Mouse (Mus musculus) spleen, adult 12 weeks (tissue): ENCODE results near the gene 1700067K01Rik.

Source experiments
- DNase-seq: peaks from one replicate; pipeline ENCODE4 v3.0.0; 2022; ENCODE audit warnings: low spot score

The 1700067K01Rik gene

DNA sequence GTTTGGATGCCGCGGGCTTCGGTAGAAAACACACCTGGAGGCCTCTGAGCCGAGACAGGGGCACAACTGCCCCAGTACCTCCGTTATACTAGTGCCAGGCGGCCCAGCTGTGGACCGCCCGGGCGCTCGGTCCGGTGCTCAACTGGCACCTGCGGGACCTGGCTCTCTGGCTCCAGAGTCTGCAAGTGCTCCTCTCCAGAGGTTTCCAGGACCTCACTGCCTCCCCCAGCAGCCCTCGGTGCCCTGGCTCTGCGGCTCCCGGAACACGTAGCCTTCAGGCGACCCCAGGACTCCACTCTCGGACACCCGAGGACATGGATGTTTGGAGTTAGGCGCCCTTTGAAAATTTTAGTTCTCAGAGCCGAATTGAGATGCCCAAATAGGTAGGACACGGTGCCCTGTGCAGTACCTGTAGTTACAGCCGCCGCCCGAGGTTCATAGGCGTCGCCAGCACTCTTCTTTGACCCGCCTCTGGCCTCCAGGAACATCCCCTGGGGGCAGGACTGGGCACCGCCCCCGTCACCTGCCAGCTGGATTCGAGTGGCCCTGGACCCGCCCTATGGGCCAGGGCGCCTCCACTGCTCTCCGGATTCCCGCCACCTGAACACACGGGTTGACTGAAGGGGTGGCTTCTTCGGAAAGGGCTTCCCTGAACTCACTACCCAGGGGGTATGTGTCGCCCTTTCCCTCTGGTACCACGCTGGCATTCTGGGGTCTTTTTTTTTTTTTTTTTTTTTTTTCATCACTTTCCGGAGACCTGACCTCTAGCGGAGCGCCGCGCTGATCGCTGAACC, 10.6 kb downstream of the 1700067K01Rik start, which contains the start of gene 2210011C24Rik:
TSS of gene 2210011C24Rik (minus strand) at position 467 of the 794 bp plus-strand sequence.
- DNase-seq = no peak

DNA sequence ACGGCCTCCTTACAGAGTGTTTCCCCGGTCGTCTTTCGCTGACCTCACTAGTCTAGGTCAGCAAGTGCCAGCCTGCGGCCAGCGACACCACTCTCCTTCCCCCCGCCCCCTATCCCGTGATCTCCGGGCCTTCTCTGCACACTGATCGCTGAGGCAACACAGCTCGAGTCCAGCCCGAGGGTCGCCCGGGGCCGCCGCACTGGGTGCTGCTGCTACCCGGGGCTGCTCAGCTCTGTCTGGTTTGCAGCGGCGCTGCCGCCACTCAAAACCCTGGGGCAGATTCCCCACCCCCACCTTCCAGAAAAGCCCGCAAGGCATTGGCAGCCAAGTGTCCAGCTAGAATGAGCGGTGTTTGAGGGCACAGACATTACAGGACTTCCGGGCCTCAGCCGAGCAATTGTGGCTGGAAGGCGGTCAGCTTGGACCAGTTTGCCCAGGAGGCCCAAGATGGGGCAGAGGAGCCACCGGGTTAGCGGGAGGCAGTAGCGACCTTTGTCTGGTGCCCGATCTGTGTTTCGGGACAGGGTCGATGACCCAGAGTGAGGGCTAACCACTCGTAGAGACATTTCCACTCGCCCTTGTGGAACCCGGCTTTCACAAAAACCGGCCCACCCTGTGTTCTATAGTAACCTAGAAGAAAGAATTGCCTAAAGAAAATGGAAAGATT, 11.3 kb downstream of the 1700067K01Rik start:
- no peak for DNase-seq

DNA sequence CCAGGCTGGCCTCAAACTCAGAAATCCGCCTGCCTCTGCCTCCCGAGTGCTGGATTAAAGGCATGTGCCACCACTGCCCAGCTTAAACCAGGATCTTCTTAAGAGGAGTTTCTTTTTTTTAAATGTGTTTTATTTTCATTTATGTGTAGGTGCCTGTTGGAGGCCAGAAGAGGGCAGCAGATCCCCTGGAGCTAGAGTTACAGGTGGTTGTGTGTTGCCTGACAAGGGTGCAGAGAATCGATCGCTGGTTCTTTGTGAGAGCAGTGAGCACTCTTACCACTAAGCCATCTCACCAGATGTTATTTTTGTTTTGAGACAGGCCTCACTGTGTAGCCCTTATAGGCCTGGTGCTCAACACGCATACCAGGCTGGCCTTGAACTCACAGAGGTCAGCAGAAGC, 14.5 kb downstream of the 1700067K01Rik start:
- DNase-seq = no peak

DNA sequence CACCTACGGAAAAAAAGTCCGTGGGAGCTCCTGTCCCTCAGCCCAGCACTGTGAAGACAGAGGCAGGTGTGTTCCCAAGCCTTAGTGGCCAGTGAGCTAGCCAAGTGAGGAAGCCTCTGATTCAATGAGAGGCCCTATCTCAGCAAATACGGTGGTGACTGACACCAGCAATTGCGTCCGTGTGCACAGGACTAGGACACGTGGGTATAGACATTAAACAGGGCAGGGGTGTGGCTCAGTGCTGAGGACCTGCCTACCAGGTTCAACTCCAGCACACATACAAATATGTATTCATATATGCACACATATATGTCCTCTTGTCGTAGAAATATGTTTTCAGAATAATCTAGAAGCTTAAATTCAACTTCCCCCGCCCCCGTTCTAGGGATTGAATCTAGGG, 18.4 kb downstream of the 1700067K01Rik start:
- DNase-seq = no peak

DNA sequence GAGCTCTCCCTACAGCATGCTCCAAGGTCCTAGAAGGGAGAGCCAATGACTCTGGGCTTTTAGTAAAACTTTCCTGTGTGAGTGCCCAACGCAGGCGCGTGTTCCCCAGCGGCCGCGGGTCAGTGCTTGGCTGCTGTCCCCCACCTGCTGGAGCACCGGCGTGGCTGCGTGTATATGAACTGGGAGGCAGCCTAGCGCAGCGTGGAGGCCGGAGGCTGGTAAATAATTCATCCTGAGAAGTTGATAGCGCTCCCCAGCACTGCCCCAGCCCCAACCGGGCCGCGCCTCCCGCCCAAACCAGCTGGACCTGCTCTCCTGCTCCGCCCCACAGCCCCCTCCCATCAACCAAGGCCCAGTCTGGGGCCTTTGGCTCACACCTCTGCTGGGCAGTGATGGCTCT, 19.8 kb downstream of the 1700067K01Rik start, which contains the start of gene Palm3:
TSS of gene Palm3 (plus strand) at position 376 of the 400 bp plus-strand sequence.
- DNase-seq = no peak

DNA sequence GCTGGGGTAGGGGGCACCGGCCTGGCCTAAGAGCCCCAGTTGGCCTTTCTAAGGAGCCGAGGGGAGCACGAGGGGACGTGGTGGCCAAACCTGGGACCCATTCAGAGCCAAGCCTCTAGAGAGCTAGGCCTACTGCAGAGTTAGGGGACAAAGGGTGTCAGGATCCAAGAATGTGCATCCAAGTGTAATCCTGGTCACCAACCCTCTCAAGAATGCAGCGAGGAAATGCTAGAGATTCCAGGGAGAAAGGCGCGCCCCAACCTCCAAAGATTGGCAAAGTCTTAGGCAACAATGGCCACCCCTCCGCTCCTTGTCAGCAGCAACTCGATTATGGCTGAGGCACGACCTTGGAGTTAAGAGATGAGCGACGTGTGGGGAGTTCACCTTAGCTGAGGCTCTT, 20.3 kb downstream of the 1700067K01Rik start:
- DNase-seq = no peak

DNA sequence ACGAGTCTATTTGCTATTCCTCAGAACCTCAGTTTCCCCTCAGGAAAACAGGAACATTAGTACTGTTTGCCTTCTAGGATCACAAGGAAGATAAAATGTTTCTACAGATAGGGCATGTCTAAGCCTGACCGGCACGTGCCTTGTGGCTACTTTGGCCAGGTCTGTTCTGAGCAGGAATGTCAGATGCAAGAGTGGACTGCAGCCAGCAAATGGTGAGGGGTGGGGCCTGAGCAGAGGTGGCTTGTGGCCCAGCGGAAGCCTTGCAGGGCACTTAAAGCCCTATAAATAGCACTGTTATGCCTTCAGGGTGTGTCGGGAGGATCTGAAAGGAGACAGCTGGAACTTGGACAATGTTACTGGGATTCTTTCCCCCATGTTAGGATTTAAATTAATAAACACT, 21.8 kb downstream of the 1700067K01Rik start:
- DNase-seq = no peak

DNA sequence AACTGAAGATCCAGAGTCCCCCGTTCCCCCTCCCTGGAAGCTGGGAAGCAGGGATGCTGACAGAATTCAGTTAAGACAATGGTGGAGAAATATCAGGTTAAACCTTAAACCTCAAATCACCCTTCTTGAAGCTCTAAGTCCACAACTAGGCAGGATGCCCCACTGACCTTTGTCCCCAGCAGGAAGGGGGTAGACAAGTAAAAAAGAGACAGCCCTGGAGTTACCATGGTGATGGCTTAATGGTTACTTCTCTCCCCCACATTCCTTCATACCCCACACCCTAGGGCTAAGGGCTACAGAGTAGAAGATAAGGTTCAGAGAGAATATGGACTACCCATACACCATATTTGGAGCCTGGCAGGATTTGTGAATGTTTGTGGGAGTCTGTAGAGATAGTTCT, 22.3 kb downstream of the 1700067K01Rik start:
- DNase-seq = no peak

DNA sequence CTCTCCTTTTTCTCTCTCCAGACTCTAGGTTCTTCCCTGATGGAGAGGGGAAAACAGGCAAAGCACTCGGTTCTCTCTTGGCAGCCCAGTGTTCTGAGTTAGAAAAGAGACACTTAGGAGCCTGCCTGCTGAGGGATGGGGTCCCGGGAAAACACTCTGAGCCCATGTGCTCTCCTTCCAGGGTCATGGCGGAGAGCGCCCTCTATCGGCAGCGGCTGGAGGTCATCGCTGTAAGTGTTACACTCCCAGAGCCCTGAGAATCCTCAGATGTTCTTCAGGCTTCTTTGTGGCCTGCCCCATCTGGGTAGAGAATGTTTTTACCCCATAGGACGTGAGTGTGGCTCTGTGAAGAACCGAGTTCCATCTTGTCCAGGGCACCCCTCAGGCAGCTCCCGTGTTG, 22.9 kb downstream of the 1700067K01Rik start:
- DNase-seq = peak; percentile 47

DNA sequence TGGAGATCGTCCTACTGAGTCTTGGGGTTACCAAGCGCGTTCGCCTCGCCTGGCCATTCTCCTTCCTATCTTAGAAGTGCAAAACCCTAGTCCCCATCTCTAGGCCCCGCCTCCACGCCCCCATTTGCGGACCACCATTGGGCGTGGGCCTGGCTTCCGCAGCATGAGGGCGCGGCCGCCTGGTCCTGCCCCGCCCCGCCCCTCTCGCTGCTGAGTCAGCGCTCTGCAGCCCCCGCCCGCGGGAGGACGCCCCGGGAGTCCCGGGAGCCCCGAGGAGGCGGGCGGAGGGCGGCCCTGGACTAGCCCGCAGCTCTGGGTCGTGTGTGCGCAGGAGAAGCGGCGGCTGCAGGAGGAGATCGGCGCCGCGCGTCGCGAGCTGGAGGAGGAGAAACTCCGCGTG, 24.6 kb downstream of the 1700067K01Rik start:
- no peak for DNase-seq

DNA sequence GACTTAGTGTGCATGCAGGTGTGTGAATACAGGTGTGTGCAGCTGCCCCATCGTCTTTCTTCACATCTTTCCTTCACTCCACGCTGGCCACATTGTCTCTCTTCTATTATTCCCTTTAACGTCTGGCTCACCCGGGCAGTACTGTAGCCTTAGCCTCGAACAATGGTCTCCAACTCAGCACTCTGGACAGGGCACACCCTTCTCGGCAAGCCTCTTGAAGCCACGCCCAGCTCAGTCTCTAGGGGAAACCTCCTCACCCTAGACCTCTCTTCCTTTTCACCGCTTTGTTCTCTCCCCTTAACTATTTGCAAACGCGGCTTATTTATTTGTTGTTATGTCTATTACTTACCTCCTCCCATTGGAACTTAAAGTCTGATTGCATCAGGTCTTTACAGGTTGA, 26.1 kb downstream of the 1700067K01Rik start:
- DNase-seq = no peak

DNA sequence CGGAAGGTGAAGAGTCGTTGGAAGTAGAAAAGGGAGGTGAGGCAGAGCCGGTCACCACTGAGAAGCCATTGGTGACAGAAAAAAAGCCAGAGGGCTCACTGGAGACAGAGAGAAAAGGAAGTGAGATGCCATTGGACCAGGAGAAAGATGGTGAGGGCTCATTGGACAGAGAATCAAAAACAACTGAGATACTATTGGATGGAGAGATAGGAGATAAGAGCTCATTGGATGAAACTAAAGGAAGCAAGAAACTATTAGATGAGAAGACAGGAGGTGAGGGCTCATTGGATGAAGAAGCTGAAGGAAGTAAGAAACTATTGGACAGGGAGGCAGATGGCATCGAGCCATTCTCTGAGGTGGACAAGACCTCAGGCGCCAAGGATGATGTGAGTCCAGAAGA, 28.0 kb downstream of the 1700067K01Rik start:
- no peak for DNase-seq

DNA sequence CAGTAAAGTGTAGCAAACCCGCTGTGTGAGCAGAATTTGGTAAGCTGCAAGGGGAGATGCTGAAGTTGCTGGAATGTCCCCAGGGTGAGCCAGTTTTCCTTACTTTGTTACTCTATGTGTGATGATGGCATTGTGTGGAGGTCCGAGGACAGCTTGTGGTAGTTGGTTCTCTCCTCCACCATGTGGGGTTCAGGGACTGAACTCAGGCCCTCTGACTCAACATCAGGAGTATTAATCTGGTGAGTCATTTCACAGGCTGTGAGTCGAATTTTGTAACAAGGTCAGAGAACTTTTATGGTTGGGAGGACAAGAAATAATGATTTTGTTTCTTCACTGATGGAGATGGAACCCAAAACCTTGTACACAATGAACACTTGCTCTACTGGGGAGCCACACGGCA, 31.5 kb downstream of the 1700067K01Rik start:
- no peak for DNase-seq

DNA sequence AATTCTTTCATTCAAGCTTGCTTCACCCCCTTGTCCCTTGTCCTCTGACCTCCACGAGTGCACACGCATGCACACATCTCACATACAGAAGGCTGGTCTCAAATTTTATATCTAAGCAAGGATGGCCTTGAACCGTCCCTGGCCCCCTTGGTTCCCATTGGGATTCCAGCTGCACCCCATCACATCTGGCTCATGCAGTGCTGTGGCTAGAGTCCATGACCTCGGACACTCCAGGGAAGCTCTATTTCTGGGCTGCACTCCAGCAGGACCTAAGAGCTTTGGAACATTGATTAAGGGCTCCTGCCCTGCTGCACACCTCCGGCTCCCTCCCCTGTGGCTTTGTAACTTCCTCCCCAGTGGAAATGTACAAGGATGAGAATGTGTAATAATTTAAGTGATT, 36.7 kb downstream of the 1700067K01Rik start:
- DNase-seq = no peak

DNA sequence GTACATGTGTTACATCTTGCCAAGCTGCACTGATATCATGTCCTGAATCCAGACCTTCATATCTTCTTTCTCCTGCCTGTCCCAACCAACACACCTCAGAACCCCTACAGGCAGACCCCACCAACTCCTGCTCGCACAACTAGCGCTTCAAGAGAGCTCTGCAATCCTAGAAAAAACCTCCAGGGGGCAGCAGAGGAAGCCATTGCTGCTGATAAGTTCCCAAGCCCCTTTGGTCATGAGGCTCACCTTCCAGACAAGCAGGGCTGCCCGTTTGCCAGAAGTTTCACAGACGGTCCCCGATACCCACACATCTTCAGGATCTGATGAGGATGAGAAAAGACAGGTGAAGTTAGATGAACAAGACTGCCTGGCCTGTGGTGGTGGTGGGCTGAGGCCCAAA, 37.7 kb downstream of the 1700067K01Rik start:
- DNase-seq = peak; percentile 35

DNA sequence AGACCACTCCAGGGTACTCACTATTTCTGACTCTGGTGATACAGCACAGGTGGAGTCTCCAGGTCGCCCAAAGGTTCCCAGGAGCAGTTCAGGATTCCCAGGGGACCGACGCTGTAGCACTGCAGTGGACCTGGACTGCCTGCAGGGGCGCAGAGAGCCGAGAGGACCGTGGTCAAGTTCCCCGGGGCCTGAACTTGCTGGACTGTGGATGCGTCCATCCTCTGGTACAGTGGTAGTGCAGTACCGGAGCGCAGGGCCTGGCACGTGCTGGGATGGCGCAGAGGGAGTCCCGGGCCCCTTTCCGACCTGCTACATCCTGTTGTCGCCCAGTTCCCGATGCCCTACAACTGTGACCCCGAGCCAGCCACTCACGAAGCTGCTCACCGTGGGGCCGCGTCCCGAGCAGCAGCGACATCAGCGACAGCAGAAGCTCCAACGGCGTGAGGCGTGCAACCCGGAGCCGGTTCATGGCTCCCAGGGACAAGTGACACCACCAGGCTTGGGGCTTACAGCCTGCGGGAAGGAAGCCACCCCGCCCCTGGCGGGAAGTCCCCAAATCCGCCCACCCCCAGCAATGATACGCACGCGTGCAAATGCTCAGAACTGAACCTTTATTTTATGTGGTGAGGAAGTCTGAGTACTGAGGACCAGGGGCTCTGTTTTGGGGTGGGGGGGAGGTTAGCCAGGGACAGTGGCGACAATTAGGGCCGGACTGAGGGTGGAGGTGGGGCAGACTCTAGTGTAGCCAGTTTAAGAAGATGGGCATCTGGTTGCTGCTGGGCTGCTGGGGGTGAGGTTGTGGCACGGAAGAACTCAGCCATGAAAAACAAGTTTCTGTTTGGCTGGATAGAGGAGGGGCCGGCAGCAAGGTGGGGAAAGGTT, 41.0 kb downstream of the 1700067K01Rik start, which contains the start of gene Il27ra:
TSS of gene Il27ra (minus strand) at position 524 of the 882 bp plus-strand sequence.
- DNase-seq = peak; percentile 38

DNA sequence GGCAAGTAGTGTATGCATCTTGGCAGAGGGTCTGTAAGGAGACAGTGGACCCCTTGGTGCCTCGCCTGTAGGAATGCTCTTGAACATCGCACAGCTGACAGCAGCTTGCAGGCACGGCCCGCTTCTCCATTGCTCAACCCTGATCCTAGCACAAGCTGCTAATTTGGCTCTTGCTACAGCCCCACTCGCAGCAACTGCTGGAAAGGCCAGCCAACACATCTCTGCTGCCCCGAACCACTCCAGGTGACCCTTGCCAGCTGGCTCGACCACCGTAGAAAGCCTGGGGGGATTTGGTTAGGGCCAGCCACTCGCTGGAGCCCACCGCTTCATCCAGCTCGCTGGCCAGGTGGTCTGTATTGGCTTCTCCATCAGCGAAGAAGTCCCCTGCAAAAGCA, 41.6 kb downstream of the 1700067K01Rik start:
- DNase-seq = no peak

DNA sequence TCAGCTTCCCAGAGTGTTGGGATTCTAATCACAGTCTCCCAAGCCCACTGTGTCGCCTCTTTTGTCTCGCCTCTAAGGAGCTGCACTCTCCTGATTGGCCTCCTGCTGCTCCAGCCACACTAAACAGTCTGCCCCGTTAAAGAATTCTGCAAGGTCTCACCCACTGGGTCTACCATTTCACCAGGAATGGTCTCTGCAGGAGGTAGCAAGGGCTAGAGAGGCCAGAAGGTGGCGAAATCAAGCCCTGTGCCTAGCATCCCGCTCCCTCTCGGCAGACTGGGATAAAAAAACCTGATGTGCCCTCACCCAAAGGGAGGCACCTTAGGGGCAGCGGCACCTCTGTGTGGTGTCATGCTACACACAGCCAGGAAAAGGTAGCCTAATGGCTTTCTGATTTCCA, 42.8 kb downstream of the 1700067K01Rik start:
- DNase-seq = no peak

DNA sequence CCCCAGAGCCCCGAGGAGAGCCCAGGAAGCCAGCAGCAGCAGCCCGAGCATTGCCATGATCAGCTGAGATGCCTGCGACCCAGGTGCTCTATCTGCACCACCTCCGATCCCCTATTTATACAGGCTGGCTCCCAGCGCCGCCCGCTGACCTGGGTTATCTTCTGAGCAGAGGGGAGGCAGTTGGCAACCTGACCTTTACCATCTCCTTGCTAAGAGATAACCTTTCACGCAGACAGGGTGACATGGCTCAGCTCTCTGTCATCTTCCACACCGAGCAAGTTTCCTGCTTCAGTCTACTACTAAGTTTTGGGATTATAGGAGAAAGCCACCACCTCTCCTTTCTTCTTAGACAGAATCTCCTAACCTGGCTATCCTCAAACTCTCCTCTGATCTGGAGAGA, 43.6 kb downstream of the 1700067K01Rik start, which contains the start of gene Rln3:
TSS of gene Rln3 (minus strand) at position 101 of the 400 bp plus-strand sequence.
- no peak for DNase-seq

DNA sequence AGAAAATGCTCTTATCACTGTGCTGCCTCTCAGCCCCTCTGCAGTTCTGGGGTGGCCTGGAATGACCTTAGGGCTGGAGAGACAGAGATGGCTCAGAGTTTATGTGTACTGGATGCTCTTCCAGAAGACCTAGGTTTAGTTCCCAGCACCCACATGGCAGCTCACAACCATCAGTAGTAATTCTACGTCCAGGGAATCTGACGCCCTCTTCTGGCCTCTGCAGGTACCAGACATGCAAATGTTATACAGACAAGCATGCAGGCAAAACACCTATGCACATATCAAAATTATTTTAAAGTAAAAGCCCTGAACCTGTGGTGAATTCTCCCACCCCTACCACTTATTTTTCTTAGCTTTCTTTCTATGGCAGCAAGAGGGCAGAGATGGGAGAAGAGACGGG, 45.2 kb downstream of the 1700067K01Rik start:
- DNase-seq = no peak

DNA sequence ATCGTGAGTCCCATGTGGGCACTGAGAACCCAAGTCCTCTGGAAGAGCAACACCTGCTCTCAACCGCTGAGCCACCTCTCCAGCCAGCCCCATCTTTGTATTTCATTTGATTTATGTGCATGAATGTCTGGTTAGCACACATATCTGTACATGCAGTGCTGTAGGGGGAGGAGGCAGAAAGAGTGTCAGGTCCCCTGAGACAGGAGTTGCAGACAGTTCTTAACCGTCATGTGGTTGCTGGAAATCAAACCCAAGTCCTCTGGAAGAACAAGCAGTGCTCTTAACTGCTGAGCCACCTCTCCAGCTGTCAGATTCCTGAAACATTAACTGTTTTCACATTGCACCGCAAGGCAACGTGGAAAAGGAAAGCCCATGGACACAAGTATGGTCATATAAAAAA, 46.9 kb downstream of the 1700067K01Rik start:
- no peak for DNase-seq

DNA sequence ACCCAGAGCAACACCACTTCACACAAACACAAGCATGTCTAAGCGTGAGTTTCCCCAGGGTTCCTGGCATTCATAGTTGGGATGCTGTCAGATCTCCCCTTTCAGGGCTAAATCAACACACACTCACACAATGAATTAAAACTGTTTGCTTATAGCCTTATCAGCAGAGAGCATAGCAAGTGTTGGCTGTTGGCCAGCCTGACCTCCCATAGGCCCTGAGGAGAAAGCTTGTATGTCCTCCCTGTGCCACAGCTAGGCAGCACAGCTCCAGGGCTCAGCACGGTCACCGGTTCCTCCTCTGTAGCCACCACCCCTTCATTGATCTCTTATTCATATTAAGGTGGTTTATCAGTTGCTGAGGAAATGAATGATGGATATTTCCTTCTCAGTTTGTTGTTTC, 51.4 kb downstream of the 1700067K01Rik start:
- no peak for DNase-seq
